Mouse (Mus musculus) T-cell, adult 2 months (primary cell): ENCODE data around the gene Mreg.
A peak's percentile ranks its signal among the peaks of the same experiment; 100 is the strongest.

Source experiments
- DNase-seq: peaks from one replicate; pipeline ENCODE4 v3.0.0; 2022; ENCODE audit warnings: low spot score

The Mreg gene

DNA sequence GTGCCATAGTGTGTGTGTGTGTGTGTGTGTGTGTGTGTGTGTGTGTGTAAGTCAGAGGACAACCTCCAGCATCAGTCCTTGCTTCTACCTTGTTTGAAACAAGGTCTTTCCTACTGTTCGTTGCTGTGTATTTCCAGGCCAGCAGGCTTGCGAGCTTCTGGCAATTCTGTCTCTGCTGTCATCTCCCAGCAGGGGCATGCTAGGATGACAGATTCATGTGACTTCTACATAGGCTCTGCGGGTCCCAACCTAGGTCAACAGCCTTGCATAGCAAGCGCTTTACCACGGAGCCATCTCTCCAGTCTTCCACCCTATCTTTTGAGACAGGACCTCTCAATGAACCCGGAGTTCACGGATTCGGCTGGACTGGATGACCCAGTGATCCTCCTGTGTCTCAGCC is 20.7 kb downstream of the Mreg start:
- no peak for DNase-seq

DNA sequence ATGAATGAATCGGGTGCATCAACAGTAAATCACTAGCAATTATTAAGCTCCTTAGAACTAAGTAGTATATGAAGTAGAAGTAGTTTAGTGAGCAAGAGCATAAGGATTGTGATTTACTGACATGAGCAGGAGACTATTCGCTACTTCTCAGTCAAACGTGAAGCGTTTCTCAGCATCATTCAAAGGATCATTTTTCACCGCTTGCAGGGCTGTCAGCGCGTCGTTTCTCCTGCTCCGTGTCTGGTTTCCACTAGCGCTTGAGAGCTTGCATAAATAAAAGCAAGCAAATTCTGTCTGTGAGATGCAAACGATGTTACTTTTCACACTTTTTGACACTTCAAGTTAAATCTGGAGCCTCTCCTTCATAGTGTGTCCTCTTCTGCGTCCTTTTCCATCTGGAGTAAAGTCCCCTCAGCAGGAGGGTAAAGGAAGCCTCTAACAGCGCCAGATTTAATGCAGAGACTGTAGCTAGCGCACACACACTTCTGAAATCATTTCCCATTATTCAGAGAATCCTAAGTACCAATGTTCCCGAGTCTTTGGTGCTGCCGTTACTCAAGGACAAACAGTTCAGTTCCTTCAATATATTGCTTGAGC is 23.9 kb downstream of the Mreg start:
- DNase-seq: no peak

DNA sequence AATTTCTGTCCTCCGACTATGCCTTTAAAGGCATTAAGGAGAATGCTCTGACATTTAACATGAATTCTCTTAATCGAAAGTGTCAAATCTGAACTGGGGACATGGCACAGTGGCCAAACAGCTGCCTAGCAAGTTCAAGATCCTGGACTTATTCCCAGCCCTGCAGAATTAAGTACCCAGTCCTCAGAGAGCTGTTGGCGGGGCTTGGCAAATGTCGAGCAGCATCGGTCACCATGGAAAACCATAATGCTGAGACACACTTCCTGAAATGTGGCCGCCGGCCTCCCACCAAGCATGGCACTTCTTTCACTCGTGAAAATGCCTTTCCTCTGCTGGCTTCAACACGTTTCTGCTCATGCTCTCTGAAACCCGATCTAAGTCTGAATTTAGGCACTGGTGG is 24.6 kb downstream of the Mreg start:
- no peak for DNase-seq

DNA sequence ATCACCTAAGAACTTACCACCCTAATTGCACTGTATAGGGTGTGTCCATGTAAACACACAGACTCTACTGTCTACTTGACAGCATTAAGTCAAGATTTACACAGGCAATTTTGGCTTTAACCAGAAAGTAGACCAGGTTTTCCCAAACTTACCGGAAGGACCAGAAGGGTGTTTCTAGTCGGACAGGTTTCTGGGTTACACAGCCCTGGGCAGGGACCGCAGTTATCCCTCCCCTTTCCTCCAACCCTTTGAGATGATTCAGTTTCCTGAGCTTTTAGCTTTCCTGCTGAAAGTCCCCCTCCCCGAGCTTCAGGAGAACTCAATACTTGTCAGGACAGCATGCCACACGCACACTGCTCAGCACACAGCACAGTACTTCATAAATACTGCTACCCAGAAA is 26.0 kb downstream of the Mreg start:
- no peak for DNase-seq

DNA sequence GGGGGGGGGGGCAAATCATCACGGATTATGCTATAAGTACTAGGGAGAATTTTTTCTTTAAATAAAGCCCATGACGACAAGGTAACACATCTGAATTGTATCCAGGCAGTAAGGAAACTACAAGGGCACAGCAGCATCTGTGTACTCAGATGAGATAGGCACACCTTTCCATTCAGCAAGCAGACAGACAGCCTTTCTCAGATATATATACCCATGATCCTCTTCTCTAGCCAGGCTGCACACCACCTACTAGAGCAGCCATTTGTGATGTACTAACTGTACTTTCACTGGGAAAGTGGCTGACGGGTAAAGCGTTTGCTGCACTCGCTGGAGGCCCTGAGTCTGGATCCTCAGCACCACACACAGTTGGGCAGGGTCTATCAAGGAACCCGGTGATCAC is 28.6 kb downstream of the Mreg start:
- DNase-seq: no peak

GRCm38 (mm10) chr1:72182930-72183499 is 29.1 kb downstream of the Mreg start:
- no peak for DNase-seq

GRCm38 (mm10) chr1:72179947-72180346 is 32.2 kb downstream of the Mreg start:
- DNase-seq: no peak

DNA sequence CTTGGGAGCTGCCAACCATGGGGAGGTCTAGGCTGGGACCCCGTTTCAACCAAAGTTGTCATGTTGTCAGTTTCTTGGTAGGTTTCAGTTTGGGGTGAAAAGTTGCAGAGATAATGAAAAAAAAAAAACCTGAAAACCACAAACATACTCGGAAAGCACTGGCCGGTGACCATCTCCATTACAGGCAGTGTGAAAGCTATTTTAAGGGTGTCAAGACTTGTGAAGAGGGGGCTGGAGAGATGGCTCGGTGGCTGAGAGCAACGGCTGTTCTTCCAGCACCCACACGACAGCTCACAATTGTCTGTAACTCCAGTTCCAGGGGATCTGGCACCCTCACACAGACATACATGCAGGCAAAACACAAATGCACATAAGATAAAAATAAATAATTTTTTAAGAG is 35.9 kb downstream of the Mreg start:
- DNase-seq: no peak

GRCm38 (mm10) chr1:72174183-72174582 is 37.9 kb downstream of the Mreg start:
- DNase-seq: no peak

GRCm38 (mm10) chr1:72173402-72174051 is 38.6 kb downstream of the Mreg start:
- DNase-seq: no peak

GRCm38 (mm10) chr1:72172788-72173187 is 39.3 kb downstream of the Mreg start:
- no peak for DNase-seq

GRCm38 (mm10) chr1:72171001-72171860 is 40.9 kb downstream of the Mreg start:
- DNase-seq: no peak

- no peak for DNase-seq
These were observed 45.1 kb downstream of the Mreg start for GRCm38 (mm10) chr1:72167024-72167423.

- no peak for DNase-seq
These were observed 45.7 kb downstream of the Mreg start for GRCm38 (mm10) chr1:72166468-72166814.

DNA sequence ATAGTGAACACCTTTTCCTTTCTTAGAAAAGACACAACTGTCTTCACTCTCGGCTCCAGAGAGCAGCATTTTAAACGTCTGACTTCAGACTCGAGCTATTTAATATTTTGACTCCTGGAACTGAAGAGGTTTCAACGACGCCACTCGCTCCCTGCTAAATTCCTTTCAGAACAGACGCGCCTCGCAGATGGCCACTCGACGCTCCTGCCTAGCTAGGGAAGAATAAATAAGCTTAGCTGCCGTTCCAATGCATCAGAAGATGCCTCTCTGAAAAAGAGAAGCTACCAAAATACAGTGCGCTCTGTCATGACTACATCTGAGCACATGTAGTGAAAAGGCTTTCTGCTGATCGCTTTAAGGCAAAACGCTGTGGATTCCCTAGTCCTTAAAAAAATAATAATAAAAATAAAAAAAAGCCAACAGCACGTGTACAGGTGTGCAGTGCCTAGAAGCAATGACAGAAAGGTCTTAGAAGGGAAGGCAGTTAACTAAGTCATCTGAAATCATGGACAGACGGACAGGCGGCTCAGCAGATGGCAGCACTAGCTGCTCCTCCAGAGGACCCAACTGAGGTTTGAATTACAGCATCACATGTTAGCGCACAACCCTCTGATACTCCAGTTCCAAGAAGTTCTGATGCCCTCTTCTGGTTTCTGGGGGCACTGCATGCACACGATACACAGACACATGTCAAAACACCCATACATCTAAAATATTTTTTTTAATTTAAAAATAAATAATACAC is 46.2 kb downstream of the Mreg start:
- no peak for DNase-seq

GRCm38 (mm10) chr1:72160321-72160720 is 51.8 kb downstream of the Mreg start:
- no peak for DNase-seq

DNA sequence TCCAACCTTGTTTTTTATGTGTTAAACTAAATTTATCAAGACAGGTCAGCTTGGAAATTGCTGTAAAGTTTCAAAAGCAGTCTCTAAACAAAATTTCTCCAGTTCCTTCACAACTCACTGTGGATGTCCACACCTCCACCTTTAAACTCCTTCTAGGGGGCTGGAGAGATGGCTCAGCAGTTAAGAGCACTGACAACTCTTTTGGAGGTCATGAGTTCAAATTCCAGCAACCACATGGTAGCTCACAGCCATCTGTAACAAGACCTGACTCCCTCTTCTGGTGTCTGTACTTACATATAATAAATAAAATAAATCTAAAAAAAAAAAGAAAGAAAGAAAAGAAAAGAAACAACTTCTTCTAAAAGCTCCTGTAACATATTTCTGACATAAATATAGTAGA is 67.1 kb downstream of the Mreg start:
- DNase-seq: no peak

GRCm38 (mm10) chr1:72144426-72144825 is 67.7 kb downstream of the Mreg start:
- DNase-seq: no peak

DNA sequence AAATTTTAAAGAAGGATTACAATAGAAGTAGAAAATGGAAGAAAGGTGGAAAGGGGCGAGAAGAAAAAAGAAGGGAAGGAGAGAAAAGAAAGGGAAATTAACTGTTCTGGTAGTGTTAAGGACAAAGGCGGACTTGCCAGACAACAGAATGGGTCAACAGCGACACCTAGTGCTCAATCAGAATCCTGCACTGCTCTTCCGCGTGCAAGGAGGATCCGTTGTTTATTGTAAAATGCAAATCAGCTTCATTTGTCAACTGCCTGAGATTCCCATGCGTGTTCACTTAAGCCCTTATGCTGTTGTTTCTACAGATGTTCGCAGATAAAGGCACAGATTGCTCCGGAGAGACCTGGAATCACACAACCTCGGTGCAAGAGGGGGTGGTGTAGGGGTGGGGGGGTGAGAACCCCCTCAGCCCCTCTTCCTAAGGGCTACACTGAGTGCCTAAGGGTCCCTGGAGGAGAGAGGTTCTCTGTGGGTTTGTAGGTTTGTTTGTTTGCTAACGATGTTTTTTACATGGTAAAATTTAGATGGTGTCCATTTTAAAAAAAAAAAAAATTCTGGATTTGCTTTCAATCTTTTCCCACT is 70.1 kb downstream of the Mreg start:
- peak; percentile 15 for DNase-seq

DNA sequence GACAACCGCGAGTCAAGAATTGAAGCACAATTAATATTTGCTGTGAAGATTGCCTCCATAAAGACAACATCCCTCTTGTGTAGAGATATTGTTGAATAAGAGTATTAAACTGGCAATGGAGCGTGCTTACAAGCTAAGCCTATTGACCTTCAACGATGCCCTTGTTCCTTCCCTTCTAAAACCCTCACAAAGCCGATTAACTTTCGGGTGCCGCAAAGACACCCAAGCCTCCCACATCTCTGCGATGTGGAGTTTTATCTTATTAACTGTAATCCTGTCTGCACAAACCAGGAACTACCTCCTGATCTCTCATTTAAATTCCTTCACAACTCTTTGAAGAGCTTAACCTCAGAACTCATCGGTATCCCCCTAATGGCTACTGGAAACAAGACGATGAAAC is 76.0 kb downstream of the Mreg start:
- no peak for DNase-seq

- no peak for DNase-seq
These were observed 77.6 kb downstream of the Mreg start for GRCm38 (mm10) chr1:72134534-72134933.
